Mouse (Mus musculus) embryonic facial prominence, embryonic 13.5 days (tissue): ENCODE data around the gene Cacna1d. TPM values are rescaled to one million over a fixed set of nuclear protein-coding genes. Genes with fewer than 3 reads are reported as not detected.

ENCODE experiments used
- ATAC-seq: fragments of 200-750 bp; cut with Nextera tagmentation; 2 replicates; pipeline ENCODE4 v1.8.0; 2017; ENCODE audit warnings: low read depth; ENCODE audit not compliant: insufficient number of reproducible peaks, insufficient read depth, low FRiP score, low TSS enrichment
- H3K27ac ChIP-seq: fragments of 300-500 bp; sonication (generic); 2 replicates; pipeline ENCODE4 v1.5.1; 2015; ENCODE audit warnings: moderate library complexity, mild to moderate bottlenecking, inconsistent platforms
- H3K27me3 ChIP-seq: fragments of 300-500 bp; sonication (generic); 2 replicates; pipeline ENCODE4 v1.6.1; 2015; ENCODE audit warnings: mild to moderate bottlenecking, inconsistent platforms
- H3K36me3 ChIP-seq: fragments of 300-500 bp; sonication (generic); 2 replicates; pipeline ENCODE4 v1.6.1; 2015; ENCODE audit warnings: mild to moderate bottlenecking, inconsistent platforms
- H3K4me1 ChIP-seq: fragments of 300-500 bp; sonication (generic); 2 replicates; pipeline ENCODE4 v1.6.1; 2015; ENCODE audit warnings: inconsistent platforms
- H3K4me2 ChIP-seq: fragments of 300-500 bp; sonication (generic); 2 replicates; pipeline ENCODE4 v1.6.1; 2015; ENCODE audit warnings: moderate library complexity, mild to moderate bottlenecking, inconsistent platforms
- H3K4me3 ChIP-seq: fragments of 300-500 bp; sonication (generic); 2 replicates; pipeline ENCODE4 v1.5.1; 2015; ENCODE audit warnings: mild to moderate bottlenecking, inconsistent platforms
- H3K9ac ChIP-seq: fragments of 300-500 bp; sonication (generic); 2 replicates; pipeline ENCODE4 v1.6.1; 2015; ENCODE audit warnings: mild to moderate bottlenecking, inconsistent platforms
- H3K9me3 ChIP-seq: fragments of 300-500 bp; sonication (generic); 2 replicates; pipeline ENCODE4 v1.6.1; 2016; ENCODE audit warnings: inconsistent platforms
- WGBS: fragments of 180-500 bp; shearing (Covaris S2); methylation state at CpG from one replicate; pipeline ENCODE4 v1.1.7; 2015; ENCODE audit warnings: mixed read lengths; 5-methylcytosine and 5-hydroxymethylcytosine counted together
- polyA plus RNA-seq: library from polyadenylated mRNA; unstranded; fragments of >200 nt; fragmentation: Nextera tagmentation; extraction: Ambion mirVana; gene quantifications from 2 replicates; pipeline ENCODE4 v1.2.1, GENCODE M21; 2015

Cacna1d gene
- polyA plus RNA-seq, 1 experiment from 2014 or later: 6.6 TPM

DNA sequence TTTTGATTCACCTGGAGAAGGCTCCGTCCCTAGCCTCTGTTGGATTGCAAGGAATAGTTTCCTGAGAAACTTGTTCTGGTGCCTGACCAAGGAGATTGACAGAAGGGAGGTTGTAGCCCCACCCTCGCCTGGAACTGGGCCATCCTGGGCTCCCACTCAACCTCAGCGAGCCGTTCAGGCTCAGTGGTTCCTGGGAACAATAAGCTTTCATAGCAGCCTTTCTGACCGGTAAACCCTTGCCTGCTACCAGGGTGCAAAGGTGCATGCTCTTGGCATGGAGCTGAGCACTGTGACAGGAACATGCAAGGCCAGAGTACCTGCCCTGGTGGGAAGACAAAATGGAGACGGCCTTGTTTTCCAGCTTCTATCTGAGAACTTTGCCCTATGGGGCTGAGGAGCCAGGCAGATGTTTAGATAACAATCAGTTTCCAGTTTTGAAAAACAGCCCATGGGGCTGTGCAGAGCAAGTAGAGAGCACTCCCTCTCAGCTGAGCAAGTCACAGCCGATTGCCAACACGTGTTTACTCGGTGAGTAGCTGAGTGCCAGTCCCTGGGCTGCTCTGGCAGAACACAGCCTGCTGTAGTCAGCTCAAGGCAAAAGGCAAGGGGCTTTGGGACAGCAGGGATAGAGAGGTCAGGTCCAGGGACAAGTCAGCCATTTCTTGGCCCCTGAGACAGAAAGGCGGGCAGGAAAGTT lies 481.2 kb downstream of the Cacna1d start:
- peak overlapping the region; percentile 39; the same call in 1 of the 2 replicates for H3K27ac ChIP-seq
- H3K9ac ChIP-seq: no peak overlapping the region
- no peaks in the 10 kb centered on the region for H3K36me3 ChIP-seq
- H3K4me1 ChIP-seq: peaks cover 28% of the 10 kb centered on the region; the same call in 1 of the 2 replicates
- no peak overlapping the region for H3K4me3 ChIP-seq
- WGBS: 61% methylated on average over 10 of the region's 10 CpGs
- peaks cover 37% of the 10 kb centered on the region for H3K27me3 ChIP-seq
- 0 out of 2 replicates have a peak, but pooled peaks have one; percentile 26 for ATAC-seq
- H3K4me2 ChIP-seq: peak overlapping the region; percentile 94; the same call in 1 of the 2 replicates
- no peaks in the 10 kb centered on the region for H3K9me3 ChIP-seq

GRCm38 (mm10) chr14:30008733-30009575 lies 482.3 kb downstream of the Cacna1d start, which contains the start of the genes Il17rb and Chdh:
TSS of gene Il17rb (minus strand) at chr14:30008896.
TSS of gene Chdh (plus strand) at chr14:30009023.
- Histone ChIP-seq H3K4me3 (peak within 1 kb of the TSS; percentile 48), H3K27ac (peak within 1 kb of the TSS; percentile 39; the same call in 1 of the 2 replicates), H3K27me3 (peaks cover 37% of the 10 kb centered on the region), H3K9me3 (no peaks in the 10 kb centered on the region), H3K36me3 (no peaks in the 10 kb centered on the region), H3K4me1 (peaks cover 25% of the 10 kb centered on the region; the same call in 1 of the 2 replicates), H3K9ac (peak within 1 kb of the TSS; percentile 60), H3K4me2 (peak within 1 kb of the TSS; percentile 94)
- 8% methylated on average over 54 of the region's 54 CpGs for WGBS
- ATAC-seq: no peak

GRCm38 (mm10) chr14:29999475-29999811 lies 491.8 kb downstream of the Cacna1d start:
- Histone ChIP-seq H3K4me1 (0 out of 2 replicates have a peak, but pooled peaks cover 2% of the 10 kb centered on the region), H3K9ac (no peak overlapping the region), H3K4me2 (no peak overlapping the region), H3K36me3 (peaks cover 27% of the 10 kb centered on the region), H3K27ac (no peak overlapping the region), H3K9me3 (no peaks in the 10 kb centered on the region), H3K27me3 (no peaks in the 10 kb centered on the region), H3K4me3 (no peak overlapping the region)
- 89% methylated on average over 3 of the region's 3 CpGs for WGBS
- ATAC-seq: no peak

- no peak overlapping the region for H3K9ac ChIP-seq
- no peak for ATAC-seq
- no peak overlapping the region for H3K4me2 ChIP-seq
- WGBS: 82% methylated on average over 13 of the region's 13 CpGs
- peaks cover 32% of the 10 kb centered on the region for H3K36me3 ChIP-seq
- H3K4me1 ChIP-seq: 0 out of 2 replicates have a peak, but pooled peaks cover 2% of the 10 kb centered on the region
- H3K27ac ChIP-seq: no peak overlapping the region
- no peaks in the 10 kb centered on the region for H3K27me3 ChIP-seq
- no peaks in the 10 kb centered on the region for H3K9me3 ChIP-seq
- H3K4me3 ChIP-seq: no peak overlapping the region
Measured at GRCm38 (mm10) chr14:29998747-29999474, 492.3 kb downstream of the Cacna1d start.

GRCm38 (mm10) chr14:29997345-29997744 lies 493.9 kb downstream of the Cacna1d start:
- Histone ChIP-seq H3K4me2 (no peak overlapping the region), H3K4me1 (0 out of 2 replicates have a peak, but pooled peaks cover 2% of the 10 kb centered on the region), H3K27ac (no peak overlapping the region), H3K9me3 (no peaks in the 10 kb centered on the region), H3K4me3 (no peak overlapping the region), H3K36me3 (peaks cover 48% of the 10 kb centered on the region), H3K9ac (no peak overlapping the region), H3K27me3 (no peaks in the 10 kb centered on the region)
- ATAC-seq: no peak

- Histone ChIP-seq H3K9me3 (no peaks in the 10 kb centered on the region), H3K9ac (no peak overlapping the region), H3K4me2 (no peak overlapping the region), H3K4me1 (0 out of 2 replicates have a peak, but pooled peaks cover 2% of the 10 kb centered on the region), H3K36me3 (peaks cover 60% of the 10 kb centered on the region), H3K27ac (no peak overlapping the region), H3K27me3 (no peaks in the 10 kb centered on the region), H3K4me3 (no peak overlapping the region)
- ATAC-seq: no peak
- WGBS: 91% methylated on average over 11 of the region's 11 CpGs
Measured at GRCm38 (mm10) chr14:29996000-29996751, 495.1 kb downstream of the Cacna1d start.

- 29% methylated on average over 4 of the region's 4 CpGs for WGBS
- H3K9me3 ChIP-seq: no peaks in the 10 kb centered on the region
- no peak overlapping the region for H3K27ac ChIP-seq
- no peaks in the 10 kb centered on the region for H3K27me3 ChIP-seq
- ATAC-seq: no peak
- H3K36me3 ChIP-seq: peaks cover 72% of the 10 kb centered on the region
- H3K9ac ChIP-seq: no peak overlapping the region
- H3K4me3 ChIP-seq: no peak overlapping the region
- 0 out of 2 replicates have a peak, but pooled peaks cover 2% of the 10 kb centered on the region for H3K4me1 ChIP-seq
- no peak overlapping the region for H3K4me2 ChIP-seq
Measured at GRCm38 (mm10) chr14:29994976-29995375, 496.3 kb downstream of the Cacna1d start.

Other genes starting within 250 kb of the Cacna1d start
- gene Dcp1a, start 11.9 kb downstream of the Cacna1d start, polyA plus RNA-seq: 33.3 and 37.3 TPM in 2 replicates
- gene Tkt, start 56.9 kb upstream of the Cacna1d start, polyA plus RNA-seq: 220 and 242 TPM in 2 replicates
- gene Prkcd, start 134.8 kb upstream of the Cacna1d start, polyA plus RNA-seq: 50.9 and 52.0 TPM in 2 replicates
- 21.5 and 21.6 TPM in 2 replicates for gene Rft1, start 162.9 kb upstream of the Cacna1d start, polyA plus RNA-seq
- 14.7 and 17.6 TPM in 2 replicates for gene Sfmbt1, start 223.4 kb upstream of the Cacna1d start, polyA plus RNA-seq